In the genomic region with DNA sequence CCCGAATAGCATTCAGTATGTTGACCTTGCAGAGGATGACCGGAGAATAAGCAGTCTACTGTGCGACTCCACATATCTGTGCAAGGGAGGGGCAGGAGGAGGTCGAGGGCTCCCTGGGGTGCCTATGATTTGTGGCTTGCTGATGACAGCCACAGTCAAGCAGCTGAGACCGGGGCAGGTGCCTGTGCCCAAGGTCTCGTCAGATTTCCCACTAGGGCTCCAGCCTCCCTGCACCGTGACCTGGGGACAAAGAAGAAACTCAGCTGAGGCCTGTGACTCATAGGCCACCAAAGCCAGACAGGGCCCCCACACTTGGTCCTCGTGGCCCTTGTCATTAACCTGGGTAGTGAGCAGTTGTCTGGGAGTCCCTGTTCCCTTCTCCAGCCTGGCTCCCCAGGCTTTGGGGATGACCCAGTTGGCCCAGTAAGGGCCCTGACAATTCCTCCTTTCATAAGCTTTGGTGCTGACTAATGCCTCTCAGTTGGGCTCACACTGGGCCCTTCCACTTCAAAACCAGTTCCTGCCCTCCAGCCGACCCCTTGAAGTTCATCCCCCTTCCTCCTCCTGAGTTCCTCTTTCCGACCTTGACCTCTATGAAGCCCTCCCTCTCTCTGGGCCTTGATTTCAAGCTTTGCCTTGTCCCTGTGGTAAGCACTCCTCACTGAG, we compare ENCODE assay signal across 14 mouse cellular contexts. TPM values are rescaled to one million over a fixed set of nuclear protein-coding genes. Genes with fewer than 3 reads are reported as not detected.
DNase-seq lines count a peak whose midpoint lies in the region; ATAC-seq lines count a peak whose summit lies in the region.
"Had no signal": no experiment of that assay in that cellular context is flagged by ENCODE, and none has a peak within 500 bp of the region (broad histone marks: within the 10 kb centered on the region; RNA-seq: fewer than 3 reads in every experiment).

No protein-coding gene starts in this region.

- peak; percentile 63; the same call in 1 of the 2 replicates for ATAC-seq in heart, embryonic 15.5 days (replicated peaks; ENCODE audit: insufficient number of reproducible peaks, insufficient read depth, low FRiP score, low read depth)
- ATAC-seq: forebrain, embryonic 13.5 days; inflammation-experienced regulatory T-cells, adult 6 months had no signal

- H3K4me3 ChIP-seq in heart, embryonic 15.5 days: no peak overlapping the region
- H3K4me3 ChIP-seq: forebrain, embryonic 13.5 days had no signal

- peak overlapping the region; percentile 76 for H3K27ac ChIP-seq in heart, embryonic 15.5 days
- H3K27ac ChIP-seq: forebrain, embryonic 13.5 days had no signal

- H3K9ac ChIP-seq in heart, embryonic 15.5 days: no peak overlapping the region
- H3K9ac ChIP-seq: forebrain, embryonic 13.5 days had no signal

- no peaks in the 10 kb centered on the region for H3K27me3 ChIP-seq in heart, embryonic 15.5 days

- peak; percentile 78 to 85 for DNase-seq in adrenal gland, adult (ENCODE audit: inconsistent age in 2 of 2, low spot score in 1 of 2)
- DNase-seq in adrenal gland, postnatal 10 days: no peak
- peak; percentile 8 for DNase-seq in right cerebral cortex, adult 18-20 months
- no peak for DNase-seq in right cerebral cortex, postnatal 14 days
- DNase-seq in ovary, adult 18-20 months (ENCODE audit: low spot score): no peak
- no peak for DNase-seq in retina, embryonic 14.5 days (ENCODE audit: low spot score)
- DNase-seq in natural killer cell, adult 2 months (ENCODE audit: low spot score in 2 of 2): no peak
- DNase-seq: gastrocnemius, postnatal 25 days; kidney, postnatal 36 days; left cerebral cortex, postnatal 4 days; lung, adult 18-20 months had no signal

- H3K36me3 ChIP-seq in heart, embryonic 15.5 days: no peaks in the 10 kb centered on the region

- H3K4me1 ChIP-seq in heart, embryonic 15.5 days (replicated peaks): peaks cover 90% of the 10 kb centered on the region

- WGBS in heart, embryonic 15.5 days: 40% methylated on average over 10 of the region's 10 CpGs

- no peaks in the 10 kb centered on the region for H3K9me3 ChIP-seq in heart, embryonic 15.5 days (replicated peaks)
- H3K9me3 ChIP-seq: forebrain, embryonic 13.5 days had no signal

- 0 out of 2 replicates have a peak overlapping the region, but pooled peaks have one; percentile 10 for H3K4me2 ChIP-seq in heart, embryonic 15.5 days
- H3K4me2 ChIP-seq: forebrain, embryonic 13.5 days had no signal

RNA-seq across cellular contexts. Expression of a gene that starts 39.4 kb away (rescaled TPM):
- under 1 TPM; 0.30 to 0.69 TPM for total RNA-seq in adrenal gland, postnatal 10 days (2021)
- 0.23 and 0.55 TPM in 2 replicates for polyA plus RNA-seq in heart, embryonic 15.5 days (2015; fragmentation: Nextera tagmentation; extraction: Ambion mirVana)

Comparison
In these comparisons a context has a peak if more than half of its experiments do, and no peak if none do; other contexts are left out.
1. DNase-seq: peak in adrenal gland, adult (2 of 2) and right cerebral cortex, adult 18-20 months (single experiment); none in adrenal gland, postnatal 10 days (single experiment), right cerebral cortex, postnatal 14 days (single experiment), ovary, adult 18-20 months (single experiment), retina, embryonic 14.5 days (single experiment) and natural killer cell, adult 2 months (0 of 2).